Mouse (Mus musculus): ENCODE measurements around the gene Skida1. TPM values are rescaled to one million over a fixed set of nuclear protein-coding genes. Genes with fewer than 3 reads are reported as not detected.
A peak's percentile ranks its signal among the peaks of the same experiment; 100 is the strongest.

Skida1 gene
- polyA plus RNA-seq, 1 experiment: 4.8 TPM

DNA sequence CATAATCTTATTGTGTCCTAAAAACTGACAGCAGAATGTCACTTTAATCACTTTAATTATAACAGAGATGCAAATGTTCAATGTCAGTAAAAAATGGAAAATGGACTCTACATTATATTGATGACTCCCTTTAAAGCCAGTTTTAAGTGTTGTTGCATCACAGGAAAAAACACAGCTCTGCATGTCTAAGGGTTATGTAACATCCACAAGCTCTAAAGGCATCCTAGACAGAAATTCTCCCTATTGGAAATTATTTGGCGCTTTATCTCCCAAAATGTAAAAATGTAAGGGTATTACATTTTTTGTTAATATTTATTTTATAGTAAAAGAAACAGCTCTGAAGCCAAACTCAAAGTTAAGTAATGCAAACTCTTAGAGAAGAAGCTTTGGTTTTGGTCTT, 11.0 kb upstream of the Skida1 start:
- TF ChIP-seq POLR2A (IDR thresholded peaks at IDR 0.05; ENCODE audit: borderline replicate concordance, insufficient read depth, low read length) (no peak), CTCF (IDR thresholded peaks at IDR 0.05; ENCODE audit: borderline replicate concordance, insufficient read depth, low read depth, low read length) (no peak)
- Histone ChIP-seq H3K4me1 (ENCODE audit: control insufficient read depth, insufficient read depth, low read length) (no peaks in the 10 kb centered on the region; the same call in 1 of the 2 replicates), H3K27me3 (ENCODE audit: control insufficient read depth, insufficient read depth, low read length) (no peaks in the 10 kb centered on the region), H3K4me3 (replicated peaks; ENCODE audit: insufficient read depth, low read depth, low read length) (no peak overlapping the region), H3K27ac (ENCODE audit: insufficient read depth, low read length) (no peak overlapping the region)
- 95% methylated on average over 1 of the region's 1 CpGs for WGBS
- DNase-seq: no peak

DNA sequence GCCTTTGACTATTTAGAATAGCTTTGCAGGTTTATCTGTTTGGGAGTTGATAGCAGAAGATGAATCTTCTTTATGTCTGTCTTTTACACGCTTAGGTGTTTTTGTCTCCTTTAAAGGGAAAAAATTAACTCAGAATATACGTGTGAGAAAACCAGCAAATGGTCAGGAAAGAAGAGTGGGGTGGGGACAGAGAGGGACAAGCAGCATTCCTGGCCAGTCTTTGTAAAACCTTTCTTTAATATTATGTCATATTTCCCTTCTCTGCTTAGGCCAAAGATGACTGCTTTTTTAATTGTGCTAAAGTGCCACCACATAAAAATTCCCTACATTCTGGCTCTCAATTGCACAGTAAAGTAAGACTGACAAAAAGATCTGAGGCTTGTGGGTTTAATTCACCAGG, 10.2 kb upstream of the Skida1 start:
- H3K4me3 ChIP-seq (replicated peaks; ENCODE audit: insufficient read depth, low read depth, low read length): no peak overlapping the region
- H3K4me1 ChIP-seq (ENCODE audit: control insufficient read depth, insufficient read depth, low read length): no peaks in the 10 kb centered on the region; the same call in 1 of the 2 replicates
- TF ChIP-seq POLR2A (IDR thresholded peaks at IDR 0.05; ENCODE audit: borderline replicate concordance, insufficient read depth, low read length) (no peak), CTCF (IDR thresholded peaks at IDR 0.05; ENCODE audit: borderline replicate concordance, insufficient read depth, low read depth, low read length) (no peak)
- 78% methylated on average over 2 of the region's 2 CpGs for WGBS
- no peak overlapping the region for H3K27ac ChIP-seq (ENCODE audit: insufficient read depth, low read length)
- H3K27me3 ChIP-seq (ENCODE audit: control insufficient read depth, insufficient read depth, low read length): no peaks in the 10 kb centered on the region
- DNase-seq: no peak

DNA sequence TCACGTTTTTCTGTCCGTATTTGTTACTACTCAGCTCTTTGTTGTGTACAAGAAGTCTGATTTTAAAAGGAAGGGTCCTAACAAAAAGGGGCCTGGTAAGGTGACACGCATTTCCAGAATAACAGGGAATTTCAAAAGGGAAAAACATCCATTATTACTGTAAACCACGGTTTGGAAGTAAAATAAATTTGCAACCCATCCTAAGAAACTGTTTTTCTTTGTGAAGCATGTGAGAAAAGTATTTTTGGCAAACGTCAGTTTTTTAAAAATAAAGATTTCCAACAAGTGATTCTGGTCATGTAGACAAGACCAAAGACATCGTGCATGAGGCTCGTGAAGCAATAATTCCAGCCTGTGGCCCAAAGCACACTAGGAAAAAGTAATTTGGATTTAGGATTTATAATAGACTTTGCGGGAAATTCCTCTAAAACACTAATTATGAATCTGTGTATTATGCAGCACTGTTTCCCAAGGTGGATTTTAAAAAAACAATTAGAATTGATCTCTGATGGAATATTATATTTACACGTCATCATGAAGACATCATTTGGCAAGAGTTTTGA, 9.4 kb upstream of the Skida1 start:
- DNase-seq: no peak
- Histone ChIP-seq H3K4me3 (replicated peaks; ENCODE audit: insufficient read depth, low read depth, low read length) (peak overlapping the region; percentile 87), H3K4me1 (ENCODE audit: control insufficient read depth, insufficient read depth, low read length) (no peaks in the 10 kb centered on the region; the same call in 1 of the 2 replicates), H3K27me3 (ENCODE audit: control insufficient read depth, insufficient read depth, low read length) (no peaks in the 10 kb centered on the region), H3K27ac (ENCODE audit: insufficient read depth, low read length) (no peak overlapping the region; the same call in 1 of the 2 replicates)
- 36% methylated on average over 9 of the region's 9 CpGs for WGBS
- TF ChIP-seq CTCF (IDR thresholded peaks at IDR 0.05; ENCODE audit: borderline replicate concordance, insufficient read depth, low read depth, low read length) (no peak), POLR2A (IDR thresholded peaks at IDR 0.05; ENCODE audit: borderline replicate concordance, insufficient read depth, low read length) (no peak)

DNA sequence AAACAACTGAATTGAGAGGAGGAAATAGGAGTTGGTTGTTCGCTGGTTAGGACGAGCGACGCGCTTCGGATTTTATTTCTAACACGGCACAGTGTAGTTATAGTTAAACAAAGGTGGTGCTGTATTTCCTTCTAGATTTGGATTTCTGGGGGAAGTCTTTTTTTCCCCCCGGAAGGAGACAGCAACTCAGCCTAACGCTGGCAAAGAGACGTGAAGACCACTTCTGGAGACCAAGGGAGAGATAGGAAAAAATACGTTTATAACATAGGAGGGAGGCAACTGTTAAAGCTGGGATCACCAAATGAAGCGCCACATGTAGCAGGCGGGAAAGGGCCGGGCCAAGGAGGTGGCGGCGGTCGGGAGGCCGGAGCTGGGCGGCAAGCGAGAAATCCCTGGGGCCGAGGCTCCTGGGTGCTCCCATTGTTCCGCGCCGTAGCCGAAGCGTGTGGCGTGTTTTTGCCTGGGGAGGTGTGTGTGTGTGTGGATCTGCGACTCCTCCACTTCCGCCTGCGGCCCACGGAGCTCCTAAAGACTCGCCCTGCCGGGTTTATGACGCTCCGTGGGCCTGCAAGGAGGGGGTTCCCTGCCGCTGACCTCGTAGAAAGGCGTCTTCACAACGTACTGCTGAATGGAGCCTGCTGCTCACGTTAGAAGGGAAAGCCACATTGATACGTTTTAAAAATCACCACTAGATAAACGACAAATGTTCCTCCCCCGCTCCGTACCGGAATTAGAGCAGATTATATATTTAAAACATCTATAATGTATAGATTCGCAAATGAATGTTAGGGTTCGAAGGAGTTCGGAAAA, 8.7 kb upstream of the Skida1 start:
- peak overlapping the region; percentile 54 for H3K27ac ChIP-seq (ENCODE audit: insufficient read depth, low read length)
- no peaks in the 10 kb centered on the region; the same call in 1 of the 2 replicates for H3K4me1 ChIP-seq (ENCODE audit: control insufficient read depth, insufficient read depth, low read length)
- peak; percentile 64 to 75 for DNase-seq
- H3K4me3 ChIP-seq (replicated peaks; ENCODE audit: insufficient read depth, low read depth, low read length): peak overlapping the region; percentile 87
- TF ChIP-seq CTCF (IDR thresholded peaks at IDR 0.05; ENCODE audit: borderline replicate concordance, insufficient read depth, low read depth, low read length): no peak
- no peak for TF ChIP-seq POLR2A (IDR thresholded peaks at IDR 0.05; ENCODE audit: borderline replicate concordance, insufficient read depth, low read length)
- WGBS: under 1% methylated on average over 48 of the region's 48 CpGs
- H3K27me3 ChIP-seq (ENCODE audit: control insufficient read depth, insufficient read depth, low read length): no peaks in the 10 kb centered on the region

DNA sequence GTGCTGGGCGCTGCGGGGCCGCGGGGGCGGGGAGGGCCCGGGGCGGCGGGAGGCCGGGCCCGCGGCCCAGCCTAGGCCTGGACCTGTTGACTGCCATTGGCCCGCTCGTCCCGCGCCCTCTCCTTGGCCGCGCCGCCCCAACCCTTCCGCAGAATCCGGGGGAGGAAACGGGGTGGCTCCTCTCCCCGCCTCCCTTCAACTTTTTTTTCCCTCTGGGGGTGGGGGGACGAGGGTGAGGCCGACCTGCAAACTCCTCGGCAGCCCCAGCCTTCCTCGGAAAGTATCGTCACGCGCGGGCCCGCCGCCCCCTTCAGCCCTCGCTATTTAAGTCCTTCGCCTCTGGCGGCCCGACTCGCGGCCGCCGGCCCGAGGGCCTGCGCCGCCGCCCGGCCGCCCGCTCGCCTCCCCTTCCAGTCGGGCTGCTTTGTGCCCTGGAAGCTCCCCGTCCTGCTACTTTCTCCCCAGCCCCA, 8.0 kb upstream of the Skida1 start:
- Histone ChIP-seq H3K4me1 (ENCODE audit: control insufficient read depth, insufficient read depth, low read length) (no peaks in the 10 kb centered on the region; the same call in 1 of the 2 replicates), H3K4me3 (replicated peaks; ENCODE audit: insufficient read depth, low read depth, low read length) (peak overlapping the region; percentile 87), H3K27me3 (ENCODE audit: control insufficient read depth, insufficient read depth, low read length) (no peaks in the 10 kb centered on the region), H3K27ac (ENCODE audit: insufficient read depth, low read length) (peak overlapping the region; percentile 54)
- DNase-seq: peak; percentile 90 to 93
- no peak for TF ChIP-seq CTCF (IDR thresholded peaks at IDR 0.05; ENCODE audit: borderline replicate concordance, insufficient read depth, low read depth, low read length)
- peak; percentile 29; the same call in 1 of the 2 replicates for TF ChIP-seq POLR2A (IDR thresholded peaks at IDR 0.05; ENCODE audit: borderline replicate concordance, insufficient read depth, low read length)
- WGBS: 2% methylated on average over 44 of the region's 50 CpGs

DNA sequence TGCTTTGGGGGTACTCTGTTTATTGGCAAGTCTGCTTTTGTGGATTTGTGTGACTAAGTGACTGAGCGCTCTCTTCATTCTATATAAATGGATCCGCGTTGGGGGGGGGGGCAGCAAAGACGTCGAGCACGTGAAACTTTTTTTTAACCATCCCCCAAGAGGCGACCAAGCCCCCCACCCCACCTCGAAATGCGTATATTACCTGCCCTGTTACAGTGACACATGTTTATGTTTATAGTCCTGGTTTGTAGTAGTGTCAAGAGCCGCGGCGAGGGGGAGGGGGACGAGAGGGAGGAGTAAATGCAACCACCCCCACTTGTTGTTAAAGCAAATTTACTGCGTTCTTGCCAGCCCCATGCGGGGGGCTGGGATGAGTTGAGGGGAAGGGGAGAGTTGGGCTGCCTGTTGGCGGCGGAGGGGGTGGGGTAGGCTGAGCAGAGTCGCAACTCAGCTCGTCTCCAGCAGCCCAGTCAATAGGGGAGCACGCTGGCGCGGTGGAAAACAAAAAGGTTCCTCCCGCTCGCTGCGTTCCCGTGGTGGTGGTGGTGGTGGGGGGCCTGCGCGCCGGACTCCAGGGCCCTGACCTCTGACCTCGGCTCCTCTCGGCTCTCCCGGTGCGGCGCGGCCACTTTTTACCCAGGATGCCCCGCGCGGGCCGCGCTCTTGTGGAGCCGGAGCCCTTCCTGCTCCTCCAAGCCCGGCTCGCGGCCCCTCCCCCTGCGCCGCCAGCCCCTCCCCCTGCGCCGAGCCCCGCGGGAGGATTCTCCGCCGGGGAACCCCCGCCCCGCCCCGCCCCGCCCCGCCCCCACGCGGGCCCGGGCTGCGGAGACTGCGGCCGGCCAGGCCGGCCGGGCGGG, 7.3 kb upstream of the Skida1 start:
- TF ChIP-seq POLR2A (IDR thresholded peaks at IDR 0.05; ENCODE audit: borderline replicate concordance, insufficient read depth, low read length) (peak; percentile 24; the same call in 1 of the 2 replicates), CTCF (IDR thresholded peaks at IDR 0.05; ENCODE audit: borderline replicate concordance, insufficient read depth, low read depth, low read length) (no peak)
- Histone ChIP-seq H3K4me1 (ENCODE audit: control insufficient read depth, insufficient read depth, low read length) (no peaks in the 10 kb centered on the region; the same call in 1 of the 2 replicates), H3K27ac (ENCODE audit: insufficient read depth, low read length) (peak overlapping the region; percentile 82), H3K27me3 (ENCODE audit: control insufficient read depth, insufficient read depth, low read length) (no peaks in the 10 kb centered on the region), H3K4me3 (replicated peaks; ENCODE audit: insufficient read depth, low read depth, low read length) (peak overlapping the region; percentile 85)
- WGBS: under 1% methylated on average over 50 of the region's 66 CpGs
- peak; percentile 95 for DNase-seq
